Mouse (Mus musculus) lung, adult 2 months (tissue): Measurements from ENCODE around the gene Scamp3.

ENCODE experiments used
- CTCF ChIP-seq: fragments of 200-500 bp; IDR thresholded peaks from 2 replicates; pipeline ENCODE4 v1.5.1; 2011; ENCODE audit warnings: mild to moderate bottlenecking, low read length, control low read depth; ENCODE audit not compliant: insufficient read depth
- POLR2A ChIP-seq: fragments of 200-500 bp; IDR thresholded peaks from 2 replicates; pipeline ENCODE4 v1.6.1; 2011; ENCODE audit warnings: low read depth, mild to moderate bottlenecking, control low read depth, low read length, borderline replicate concordance; ENCODE audit errors: extremely low read depth

DNA sequence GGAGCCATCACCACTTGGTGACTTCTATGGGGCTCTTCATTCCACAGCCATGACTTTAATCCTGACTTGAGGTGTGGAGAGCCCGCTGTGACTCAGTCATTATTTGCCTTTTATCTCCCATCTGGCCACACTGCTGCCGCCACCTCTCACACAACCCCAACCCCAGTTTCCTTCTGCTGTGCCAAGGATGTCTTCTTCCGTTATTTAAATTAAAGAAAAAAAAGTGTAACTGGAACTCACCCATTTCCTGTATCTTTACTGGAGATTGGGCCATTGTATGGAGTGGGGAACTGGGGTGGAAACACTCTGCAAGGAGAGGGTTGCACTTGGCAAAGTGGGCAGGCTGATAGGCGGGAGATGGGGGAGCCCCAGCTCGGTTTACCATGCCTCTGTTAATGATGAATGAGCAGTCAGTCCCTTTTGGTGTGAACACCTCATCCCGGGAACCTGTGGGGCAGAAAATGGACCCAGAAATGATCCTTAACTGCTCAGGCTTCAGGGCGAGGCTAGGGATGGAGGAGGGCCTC lies 5.3 kb downstream of the Scamp3 start:
- TF ChIP-seq CTCF, result no peak
- TF ChIP-seq POLR2A, result no peak
